Mouse (Mus musculus) CD4-positive, CD25-positive, alpha-beta regulatory T cell, adult 2 months (primary cell): Measurements from ENCODE around the gene Ly6g6e.

Source experiments
- DNase-seq: peaks from one replicate; pipeline ENCODE4 v3.0.0-alpha.2; 2012; ENCODE audit warnings: low read depth, low spot score

The Ly6g6e gene

DNA sequence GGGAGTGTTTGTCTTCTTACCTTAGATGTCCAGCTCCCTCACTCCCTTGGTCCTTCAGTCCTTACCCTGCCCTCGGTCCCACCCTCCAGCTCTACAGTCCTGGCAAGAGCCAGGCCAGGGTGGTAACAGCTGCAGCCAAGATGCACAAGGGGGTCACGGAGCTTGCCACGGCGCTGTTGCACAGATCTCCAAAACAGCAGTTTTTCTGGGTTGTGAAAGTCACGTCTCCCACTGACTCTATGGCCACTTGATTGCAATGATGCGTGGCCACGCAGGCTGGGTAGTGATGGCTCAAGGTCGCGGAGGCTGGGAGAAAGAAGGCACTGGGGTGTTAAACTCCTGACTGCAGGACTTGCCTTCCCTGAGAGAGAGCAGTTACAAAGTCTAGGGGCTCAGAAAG is 5.2 kb upstream of the Ly6g6e start:
- no peak for DNase-seq

DNA sequence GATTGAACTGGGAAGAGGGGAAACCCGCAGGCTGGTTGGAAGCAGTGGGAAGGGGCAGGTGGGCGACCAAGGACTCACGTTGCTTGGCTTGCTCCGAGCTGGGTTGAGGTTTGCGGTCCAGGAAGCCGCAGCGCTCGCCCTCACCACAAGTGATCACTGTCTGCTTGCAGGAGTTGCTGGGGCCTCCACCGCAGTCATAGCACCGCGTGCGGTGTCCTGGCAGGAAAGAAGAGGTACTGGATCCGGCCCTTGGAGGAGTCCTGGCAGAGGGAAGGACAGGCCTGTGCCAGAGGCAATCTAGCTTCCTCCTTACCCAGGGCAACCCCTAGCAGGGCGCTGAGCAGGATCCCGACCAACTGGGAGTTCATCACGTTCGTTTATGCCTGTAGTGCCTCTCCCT is 2.6 kb upstream of the Ly6g6e start:
- no peak for DNase-seq

DNA sequence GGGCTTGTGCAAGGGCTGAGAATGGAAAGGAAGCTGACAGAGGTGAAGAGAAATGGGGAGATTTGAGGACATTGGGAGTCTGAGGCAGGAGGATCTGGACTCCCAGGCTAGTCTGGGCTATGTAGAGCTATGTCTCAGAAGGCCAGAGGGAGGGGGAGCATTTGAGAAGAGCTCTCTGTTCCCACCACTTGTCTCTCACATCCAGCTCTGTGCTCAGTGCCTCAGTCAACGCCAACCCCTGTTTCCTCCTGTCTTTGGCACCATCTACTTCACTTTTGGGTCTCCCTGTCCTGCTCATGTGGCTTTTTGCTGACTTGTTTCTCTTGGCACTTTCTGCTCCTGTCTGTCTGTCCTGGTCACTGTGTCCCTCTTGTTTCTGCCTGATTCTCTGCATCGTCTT is 583 bp downstream of the Ly6g6e start:
- DNase-seq, result no peak

DNA sequence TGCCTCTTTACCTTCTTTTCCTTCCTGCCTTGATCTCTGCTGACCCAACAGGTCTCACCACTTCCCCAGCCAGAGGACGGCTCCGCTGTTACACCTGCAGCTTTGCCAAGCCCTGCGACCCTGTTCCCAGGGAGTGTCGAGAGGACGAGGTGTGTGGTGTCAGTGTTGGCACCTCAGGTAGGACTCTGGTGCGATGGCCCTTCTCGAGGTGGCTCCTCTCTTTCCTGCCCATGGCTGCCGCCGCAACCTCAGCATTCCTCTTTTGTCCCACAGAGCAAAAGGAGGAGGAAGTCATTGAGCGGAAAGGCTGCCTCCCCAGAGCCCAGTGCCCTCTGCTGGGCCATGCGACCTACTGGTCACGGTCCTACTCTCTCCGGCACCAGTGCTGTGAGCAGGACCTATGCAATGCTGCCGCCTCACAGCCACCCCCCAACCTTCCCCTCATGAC is 1.1 kb downstream of the Ly6g6e start, which contains the start of gene Ly6g6d:
TSS of gene Ly6g6d (minus strand) at position 280 of the 448 bp plus-strand sequence.
- DNase-seq, result no peak

DNA sequence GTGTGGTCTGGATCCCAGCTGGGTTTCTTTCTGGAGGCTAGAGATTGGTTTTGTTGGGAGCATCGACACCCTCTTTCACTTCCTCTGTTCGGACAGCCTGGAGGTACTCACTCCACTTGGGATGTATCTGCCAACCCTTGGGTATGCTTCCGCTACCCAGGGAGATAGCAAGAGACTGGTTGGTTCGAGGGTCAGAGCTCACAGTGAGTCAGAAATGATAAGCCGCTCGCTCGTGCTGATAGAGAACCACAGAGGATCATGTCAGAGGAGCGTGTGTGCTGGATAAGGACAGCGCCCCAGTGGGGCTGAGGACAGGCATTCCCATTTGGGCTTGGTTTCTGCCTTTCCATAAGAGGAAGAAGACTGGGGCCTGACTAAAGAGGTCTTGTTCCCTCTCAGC is 3.1 kb downstream of the Ly6g6e start:
- no peak for DNase-seq

DNA sequence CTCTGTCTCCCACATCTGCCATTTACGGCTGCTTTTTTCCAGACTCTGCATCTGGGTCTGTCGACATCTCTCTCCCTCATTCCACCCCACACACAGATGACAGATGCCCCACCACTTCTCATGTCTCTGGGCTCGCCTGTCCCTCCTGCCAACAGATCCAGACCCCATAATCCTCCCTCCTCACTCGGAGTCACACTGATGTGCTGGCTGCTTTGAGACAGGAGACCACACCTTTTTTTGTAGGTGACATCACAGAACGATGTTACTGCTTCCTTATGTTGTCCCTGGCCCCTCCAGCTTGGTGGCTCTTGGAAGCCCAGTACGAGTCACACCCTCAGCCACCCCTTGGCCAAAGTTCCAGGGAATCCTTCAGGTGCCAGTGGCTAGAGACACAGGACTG is 3.5 kb downstream of the Ly6g6e start:
- no peak for DNase-seq

DNA sequence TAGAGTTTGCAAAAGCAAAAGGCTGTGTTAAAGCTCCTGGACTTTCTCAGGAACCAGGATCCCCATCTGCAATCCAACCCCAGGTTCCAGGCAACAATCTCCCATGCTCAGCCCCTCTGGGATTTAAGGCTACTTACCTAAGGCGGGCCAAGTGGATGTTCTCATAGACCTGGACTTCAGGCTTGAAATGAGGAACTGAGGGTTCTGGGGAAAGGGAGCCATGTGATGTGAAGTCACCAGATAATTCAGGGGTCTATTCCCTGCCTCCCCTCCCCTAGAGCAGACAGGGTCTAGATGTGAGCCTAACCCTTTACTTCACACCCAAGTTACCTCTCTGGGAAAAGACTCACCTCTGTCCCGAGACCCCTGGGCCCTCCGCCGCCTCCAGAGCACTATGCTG is 4.0 kb downstream of the Ly6g6e start:
- no peak for DNase-seq

DNA sequence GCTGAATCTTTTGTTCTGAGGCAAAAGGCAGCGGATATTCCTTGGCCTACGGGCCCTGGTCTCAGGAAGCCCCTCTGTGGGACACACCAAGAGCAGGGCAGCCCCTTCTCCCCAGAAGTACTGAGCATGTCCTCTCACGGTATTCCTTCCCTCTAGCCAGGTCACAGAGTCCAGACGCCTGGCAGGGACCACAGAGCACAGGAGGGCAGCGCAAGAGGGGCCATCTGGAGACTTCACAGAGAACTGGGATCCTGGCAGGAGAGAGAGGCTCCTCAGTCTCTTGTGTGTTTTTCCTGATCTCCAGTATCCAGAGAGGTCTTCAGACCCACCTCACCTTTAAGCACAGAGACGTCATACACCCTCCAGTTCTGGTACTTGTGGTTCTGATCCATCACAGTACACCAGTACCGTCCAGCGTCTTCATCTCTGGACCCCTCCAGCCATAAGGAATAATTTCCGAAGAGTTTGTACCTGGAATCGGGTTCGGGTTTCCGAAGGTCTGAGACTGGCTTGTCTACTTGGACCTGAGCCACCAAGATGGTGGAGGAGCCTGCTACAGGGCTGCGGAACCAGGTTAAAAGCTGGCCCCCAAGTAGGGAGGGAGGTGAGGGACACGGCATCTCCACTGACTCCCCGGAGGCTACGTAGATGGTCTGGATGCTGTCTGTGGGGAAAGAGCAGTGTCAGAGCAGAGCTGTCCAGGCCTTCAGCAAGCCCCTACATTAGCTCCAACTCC is 6.3 kb downstream of the Ly6g6e start:
- no peak for DNase-seq

DNA sequence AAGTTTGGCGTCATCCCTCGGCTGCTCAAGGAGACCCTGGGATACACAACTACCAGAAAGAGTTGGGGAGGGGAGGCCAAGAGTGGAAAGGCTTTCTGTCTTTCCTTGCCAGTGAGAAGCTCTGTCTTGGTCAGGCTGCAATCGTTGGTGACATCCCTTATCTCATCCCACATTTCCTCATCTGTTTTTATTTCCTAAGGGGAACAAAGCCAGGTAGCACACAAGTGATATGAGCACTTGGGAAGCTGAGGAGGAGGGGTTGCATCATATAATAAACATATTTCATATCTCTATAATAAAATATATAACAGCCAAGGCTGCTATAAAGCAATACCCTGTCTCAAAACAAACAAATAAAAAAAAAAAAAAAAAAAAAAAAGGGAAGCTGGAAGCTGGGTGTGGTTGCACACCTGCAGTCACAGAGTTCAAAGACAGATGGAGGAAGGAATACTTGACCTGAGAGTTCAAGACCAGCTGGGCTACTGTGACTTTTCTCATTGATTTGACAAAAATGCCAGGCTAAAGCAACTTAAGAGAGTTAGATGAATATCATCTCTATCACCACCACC is 7.3 kb downstream of the Ly6g6e start:
- DNase-seq, result no peak

DNA sequence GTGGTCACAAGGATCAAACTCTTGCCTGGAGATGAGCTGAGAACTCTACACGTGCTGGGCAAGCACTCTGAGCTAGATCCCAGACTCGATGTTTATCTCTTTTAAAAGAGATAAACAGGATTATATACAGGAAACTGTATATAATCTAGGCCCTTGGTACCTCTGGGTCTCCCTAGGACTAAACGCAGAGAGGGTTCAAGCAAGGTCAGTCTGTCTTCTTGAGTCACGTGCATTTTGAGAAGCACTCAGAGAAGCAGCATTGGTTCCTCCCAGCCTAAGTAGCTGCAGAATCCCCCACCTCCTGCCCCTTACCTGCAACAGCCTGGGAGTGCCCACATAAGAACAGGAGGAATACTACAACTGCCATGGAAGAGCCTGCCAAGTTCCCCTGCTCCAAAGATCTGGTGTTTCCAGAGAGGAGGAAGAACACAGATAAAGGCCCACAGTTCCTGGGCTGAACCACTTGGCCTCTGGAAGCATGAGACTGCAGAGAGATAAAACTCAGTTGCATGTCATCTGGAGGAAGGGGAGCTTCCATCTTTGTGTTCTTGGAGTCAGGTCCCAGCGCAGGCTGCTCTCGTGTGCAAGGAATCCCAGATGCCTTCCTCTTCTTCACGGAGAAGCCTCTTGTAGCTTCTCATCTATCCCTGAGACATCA is 8.6 kb downstream of the Ly6g6e start, which contains the start of gene Ly6g6f:
TSS of gene Ly6g6f (minus strand) at position 403 of the 658 bp plus-strand sequence.
- no peak for DNase-seq

DNA sequence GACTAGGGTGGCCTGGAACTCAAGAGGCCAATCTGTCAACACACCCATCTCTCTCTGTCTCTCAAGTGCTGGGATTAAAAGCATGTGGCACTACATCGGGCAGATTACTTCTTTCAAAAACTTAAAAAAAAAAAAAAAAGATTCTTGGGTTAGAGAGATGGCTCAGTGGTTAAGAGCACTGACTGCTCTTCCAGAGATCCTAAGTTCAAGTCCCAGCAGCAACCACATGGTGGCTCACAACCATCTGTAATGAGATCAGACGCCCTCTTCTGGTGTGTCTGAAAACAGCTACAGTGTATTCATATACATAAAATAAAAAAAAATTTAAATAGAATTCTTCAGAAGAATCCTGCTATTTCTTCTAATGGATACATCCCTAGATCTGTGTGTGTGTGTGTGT is 11.4 kb downstream of the Ly6g6e start:
- DNase-seq, result peak; percentile 37

DNA sequence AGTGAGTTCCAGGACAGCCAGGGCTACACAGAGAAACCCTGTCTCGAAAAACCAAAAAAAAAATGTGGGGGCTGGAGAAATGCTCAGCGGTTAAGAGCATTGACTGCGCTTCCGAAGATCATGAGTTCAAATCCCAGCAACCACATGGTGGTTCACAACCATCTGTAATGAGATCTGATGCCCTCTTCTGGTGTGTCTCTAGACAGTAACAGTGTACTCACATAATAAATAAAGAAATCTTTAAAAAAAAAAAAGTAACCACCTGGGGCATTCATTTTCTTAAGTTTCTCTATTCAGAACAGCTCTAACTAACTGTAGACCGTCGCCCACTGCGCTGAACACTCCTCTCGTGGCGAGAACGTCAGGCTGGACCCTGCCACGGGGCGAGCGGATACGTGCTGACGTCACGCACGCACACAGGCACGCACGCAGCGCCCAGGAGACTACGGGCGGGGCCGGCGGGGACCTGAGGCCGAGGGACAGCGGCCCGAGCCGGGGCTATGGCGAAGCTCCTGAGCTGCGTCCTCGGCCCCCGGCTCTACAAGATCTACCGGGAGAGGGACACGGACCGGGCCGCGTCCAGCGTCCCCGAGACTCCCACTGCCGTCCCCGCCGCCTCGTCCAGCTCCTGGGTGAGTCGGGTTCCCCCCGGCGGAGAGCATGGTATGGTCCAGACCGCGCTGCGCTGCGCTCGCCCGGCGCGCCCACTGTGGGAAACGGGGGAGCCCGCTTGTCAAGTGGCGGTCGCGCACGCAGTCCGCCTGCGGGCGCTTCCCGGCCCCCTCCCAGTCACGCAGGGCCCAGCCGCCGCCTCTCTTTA is 12.3 kb downstream of the Ly6g6e start, which contains the start of gene Abhd16a:
TSS of gene Abhd16a (plus strand) at position 439 of the 820 bp plus-strand sequence.
- peak; percentile 96 for DNase-seq

DNA sequence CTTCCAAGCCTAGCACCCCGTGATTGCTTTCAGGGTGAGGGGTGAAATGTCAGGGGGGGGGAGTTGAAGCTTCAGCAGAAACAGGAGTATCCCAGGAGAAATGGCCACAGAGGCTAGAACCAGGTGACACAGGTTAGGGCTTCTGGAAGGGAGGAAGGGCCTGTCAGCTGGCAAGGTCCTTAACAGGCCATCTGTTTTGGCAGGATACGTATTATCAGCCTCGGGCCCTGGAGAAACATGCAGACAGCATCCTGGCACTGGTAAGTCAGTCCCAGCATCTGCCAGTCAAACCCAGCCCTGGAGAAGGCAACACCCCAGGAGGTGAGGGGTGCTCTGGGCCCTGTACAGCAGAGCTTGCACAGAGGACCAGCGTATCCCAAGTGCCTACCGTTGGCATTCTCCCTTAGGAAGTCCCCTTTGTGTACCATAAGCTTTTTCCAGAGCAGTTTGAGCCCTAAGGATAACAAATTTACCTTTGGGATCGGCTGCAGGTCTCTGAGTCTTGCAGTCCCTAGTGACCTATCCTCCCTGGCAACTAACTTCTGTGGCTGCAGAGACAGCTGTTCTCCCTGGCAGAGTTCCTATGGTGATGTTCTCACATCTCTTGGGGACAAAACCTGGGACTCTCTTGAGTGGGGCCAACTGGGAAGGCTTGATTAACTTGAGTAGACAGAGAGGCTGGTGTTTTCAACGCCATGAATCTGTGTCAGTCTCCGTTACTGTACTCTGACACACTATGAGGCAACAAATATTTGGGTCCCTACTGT is 13.6 kb downstream of the Ly6g6e start:
- DNase-seq, result no peak

DNA sequence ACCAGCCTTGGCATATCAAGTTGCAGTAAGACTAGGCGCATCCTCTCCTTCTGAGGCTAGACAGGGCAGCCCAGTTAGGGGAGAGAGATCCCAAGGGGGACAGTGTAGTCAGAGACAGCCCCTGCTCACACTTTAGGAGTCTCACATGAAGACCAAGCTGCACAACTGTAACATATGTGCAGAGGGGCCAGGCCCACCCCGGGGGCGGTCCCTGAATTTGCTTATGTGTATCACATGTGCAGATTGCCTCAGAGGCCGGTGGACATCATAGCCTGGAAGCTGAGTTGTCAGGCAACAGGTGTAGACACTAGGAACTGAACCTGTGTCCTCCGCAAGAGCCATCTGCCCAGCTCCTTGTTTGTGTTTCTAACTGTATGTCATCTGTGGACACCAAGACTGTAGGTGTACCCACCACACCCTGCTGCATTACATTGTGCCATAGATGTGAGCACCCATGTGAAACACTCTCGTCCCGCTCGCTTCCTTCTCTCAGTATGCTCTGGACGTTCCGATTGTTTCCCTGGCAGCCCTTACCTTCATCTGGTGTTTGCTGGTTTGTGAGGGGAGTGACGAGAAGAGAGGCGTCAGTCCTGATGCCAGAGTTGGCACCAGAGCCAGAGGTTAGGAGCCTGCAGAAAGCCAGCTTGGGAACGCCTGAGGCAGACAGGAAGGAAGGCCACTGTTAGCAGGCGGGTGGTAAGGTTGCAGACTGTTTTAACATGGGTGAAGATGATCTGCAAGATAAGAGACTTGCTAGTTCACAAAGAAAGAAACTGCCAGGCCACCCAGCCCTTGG is 15.9 kb downstream of the Ly6g6e start:
- DNase-seq, result no peak

DNA sequence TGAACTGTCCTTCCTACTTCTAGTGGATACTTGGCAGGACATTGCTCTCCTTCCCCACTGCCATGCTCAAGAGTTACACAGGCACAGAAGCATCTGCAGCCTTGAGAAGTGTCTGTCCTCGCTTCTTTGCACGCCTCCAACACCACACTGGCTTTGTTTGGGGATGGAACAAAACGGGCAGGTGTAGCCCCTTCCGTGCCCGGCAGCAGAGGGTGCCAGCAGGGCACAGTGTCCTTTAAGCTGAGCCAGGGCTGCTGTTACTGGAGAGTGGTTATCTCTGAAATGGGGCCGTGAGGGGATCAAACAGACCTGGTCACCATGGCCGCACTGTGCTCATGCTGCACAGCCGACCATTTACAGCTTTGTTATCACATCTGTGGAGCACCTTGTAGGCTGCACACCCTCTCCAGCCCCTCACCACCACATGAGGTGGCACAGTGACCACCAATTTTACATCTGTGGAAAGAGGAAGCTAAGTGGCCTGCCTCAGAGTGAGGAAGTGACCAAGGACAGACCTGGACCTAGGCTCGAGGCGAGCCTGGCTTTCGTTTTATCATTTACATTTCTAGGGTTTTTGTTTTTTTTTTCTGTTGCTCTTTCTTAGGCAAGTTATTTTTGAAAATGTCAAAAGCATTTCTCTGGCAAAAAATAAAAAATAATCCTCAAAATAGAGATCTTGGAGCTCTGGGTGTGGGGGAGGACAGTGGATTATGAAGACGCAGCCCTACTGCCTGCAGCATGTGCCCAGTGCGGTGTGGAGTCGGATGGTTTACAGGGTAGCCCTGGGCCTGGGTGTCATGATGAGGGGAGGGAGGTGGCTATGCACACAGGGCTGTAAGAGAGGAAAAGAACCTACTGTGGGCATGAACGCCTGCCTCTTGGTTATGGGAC is 18.0 kb downstream of the Ly6g6e start:
- DNase-seq, result no peak

DNA sequence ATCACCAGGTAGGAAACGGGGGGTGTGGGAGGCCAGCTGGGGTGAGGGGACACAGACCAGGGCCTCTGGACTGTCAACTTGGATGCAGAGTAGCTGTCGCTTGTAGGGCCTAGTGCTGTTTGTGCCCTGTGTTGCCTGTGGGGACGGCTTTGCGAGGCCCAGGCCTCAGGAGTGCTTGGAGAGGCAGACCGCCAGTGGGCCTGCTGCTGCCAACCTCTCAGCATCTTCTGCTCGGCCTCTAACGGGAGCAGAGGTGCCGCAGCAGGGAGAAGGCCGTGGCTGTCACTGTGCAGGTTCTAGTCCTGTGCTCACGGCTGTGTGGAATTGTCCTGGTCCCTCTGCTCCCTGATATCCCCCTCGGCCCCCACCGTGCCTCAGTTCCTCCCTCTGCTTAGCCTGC is 19.9 kb downstream of the Ly6g6e start:
- DNase-seq, result no peak

DNA sequence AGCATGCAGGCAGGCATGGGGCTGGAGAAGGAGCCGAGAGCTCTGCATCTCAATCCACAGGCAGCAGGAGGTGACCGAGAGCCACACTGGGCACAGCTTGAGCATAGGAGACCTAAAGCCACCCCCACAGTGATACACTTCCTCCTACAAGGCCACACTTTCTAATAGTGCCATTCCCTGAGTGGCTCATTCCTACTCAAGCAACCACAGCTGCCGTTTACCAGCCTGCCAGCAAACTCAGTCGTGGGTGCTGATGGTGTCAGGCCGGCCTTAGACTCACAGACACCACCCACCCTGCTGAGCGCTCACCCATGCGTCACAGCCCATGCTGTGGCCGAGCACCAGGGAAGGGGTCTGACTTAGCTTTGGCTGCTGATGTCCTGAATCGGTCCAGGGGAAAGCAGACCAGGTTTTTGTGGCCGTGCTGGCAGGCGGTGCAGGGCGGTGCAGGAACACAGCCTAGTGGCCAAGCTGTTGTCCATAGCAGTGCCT is 20.5 kb downstream of the Ly6g6e start:
- DNase-seq, result no peak

DNA sequence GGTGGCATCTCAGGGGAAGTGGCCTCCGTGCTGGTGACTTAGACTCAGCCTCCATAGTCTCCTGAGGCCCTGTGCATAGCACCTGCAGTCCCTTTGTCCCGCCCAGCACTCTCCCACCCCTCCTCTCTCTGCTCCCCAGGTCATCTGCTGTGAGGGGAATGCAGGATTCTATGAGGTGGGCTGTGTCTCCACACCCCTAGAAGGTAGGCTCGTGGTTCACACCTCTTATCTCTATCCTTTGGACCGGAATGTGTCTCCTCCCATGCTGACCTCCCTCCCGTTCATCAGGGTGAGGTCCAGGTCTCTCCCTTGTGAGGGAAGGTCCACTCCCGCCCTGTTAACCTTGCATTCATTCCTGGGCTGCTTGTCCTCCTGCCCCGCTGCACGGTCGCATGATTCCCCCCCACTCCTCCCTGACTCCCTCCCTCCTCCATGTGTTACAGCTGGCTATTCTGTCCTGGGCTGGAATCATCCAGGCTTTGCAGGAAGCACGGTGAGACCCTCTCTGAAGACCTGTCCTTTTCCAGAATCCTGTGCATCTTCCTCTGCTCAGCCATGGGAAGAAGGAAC is 23.6 kb downstream of the Ly6g6e start:
- DNase-seq, result no peak

DNA sequence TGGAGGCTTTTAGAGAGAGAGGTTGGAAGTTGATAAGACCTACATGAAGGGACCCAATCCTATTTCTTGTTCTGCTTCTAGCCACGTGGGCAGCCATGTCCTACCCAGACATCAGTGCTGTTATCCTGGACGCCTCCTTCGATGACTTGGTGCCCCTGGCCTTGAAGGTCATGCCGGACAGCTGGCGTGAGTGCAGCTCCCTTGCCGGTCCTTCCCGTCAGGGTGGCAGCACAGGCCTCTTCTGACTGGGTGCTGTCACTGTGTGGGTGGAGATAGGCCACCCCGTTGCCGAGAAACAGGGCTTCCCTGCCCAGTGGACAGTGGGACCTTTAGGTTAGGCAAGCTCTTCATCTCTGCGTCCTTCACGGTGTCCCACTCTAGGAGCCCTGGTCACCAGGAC is 24.5 kb downstream of the Ly6g6e start:
- DNase-seq, result no peak
